Mouse (Mus musculus) limb, embryonic 11.5 days (tissue): ENCODE results near the gene Ube2q2. TPM values are rescaled to one million over a fixed set of nuclear protein-coding genes. Genes with fewer than 3 reads are reported as not detected.

Experiments used
- ATAC-seq: fragments of 200-750 bp; cut with Nextera tagmentation; 2 replicates; pipeline ENCODE4 v1.8.0; 2017; ENCODE audit warnings: low read depth; ENCODE audit not compliant: insufficient number of reproducible peaks, low FRiP score, low TSS enrichment
- DNase-seq: peaks from one replicate; pipeline ENCODE4 v3.0.0-alpha.2; 2015; ENCODE audit warnings: low spot score
- H3K27ac ChIP-seq: fragments of 300-500 bp; sonication (generic); replicated peaks from 2 replicates; pipeline ENCODE4 v1.5.1; 2014; ENCODE audit warnings: low read depth, mild to moderate bottlenecking, low read length
- H3K27me3 ChIP-seq: fragments of 300-500 bp; sonication (generic); 2 replicates; pipeline ENCODE4 v1.6.1; 2014; ENCODE audit warnings: mild to moderate bottlenecking, low read length, mixed read lengths; ENCODE audit not compliant: control insufficient read depth, insufficient read depth
- H3K36me3 ChIP-seq: fragments of 300-500 bp; sonication (generic); 2 replicates; pipeline ENCODE4 v1.6.1; 2014; ENCODE audit warnings: mild to moderate bottlenecking, low read length, moderate library complexity, mixed read lengths; ENCODE audit not compliant: control insufficient read depth, insufficient read depth
- H3K4me1 ChIP-seq: fragments of 300-500 bp; sonication (generic); 2 replicates; pipeline ENCODE4 v1.6.1; 2014; ENCODE audit warnings: low read length, mixed read lengths; ENCODE audit not compliant: control insufficient read depth, insufficient read depth
- H3K4me2 ChIP-seq: fragments of 300-500 bp; sonication (generic); 2 replicates; pipeline ENCODE4 v1.6.1; 2014; ENCODE audit warnings: low read depth, mild to moderate bottlenecking, moderate library complexity; ENCODE audit not compliant: severe bottlenecking
- H3K4me3 ChIP-seq: fragments of 300-500 bp; sonication (generic); 2 replicates; pipeline ENCODE4 v1.5.1; 2014; ENCODE audit warnings: low read depth, low read length
- H3K9ac ChIP-seq: fragments of 300-500 bp; sonication (generic); 2 replicates; pipeline ENCODE4 v1.6.1; 2014; ENCODE audit warnings: mild to moderate bottlenecking, low read length
- H3K9me3 ChIP-seq: fragments of 300-500 bp; sonication (generic); 2 replicates; pipeline ENCODE4 v1.6.1; 2016; ENCODE audit warnings: low read length; ENCODE audit not compliant: control insufficient read depth
- WGBS: fragments of 180-500 bp; shearing (Covaris S2); extraction: QIAGEN DNeasy Blood & Tissue Kit; methylation state at CpG from one replicate; pipeline ENCODE4 v1.1.7; 2014; 5-methylcytosine and 5-hydroxymethylcytosine counted together
- polyA plus RNA-seq: library from polyadenylated mRNA; unstranded; fragments of >200 nt; fragmentation: Nextera tagmentation; extraction: Ambion mirVana; gene quantifications from 2 replicates; pipeline ENCODE4 v1.2.1, GENCODE M21; 2014

Gene Ube2q2
- polyA plus RNA-seq, 1 experiment from 2014 or later, result 40.3 TPM

DNA sequence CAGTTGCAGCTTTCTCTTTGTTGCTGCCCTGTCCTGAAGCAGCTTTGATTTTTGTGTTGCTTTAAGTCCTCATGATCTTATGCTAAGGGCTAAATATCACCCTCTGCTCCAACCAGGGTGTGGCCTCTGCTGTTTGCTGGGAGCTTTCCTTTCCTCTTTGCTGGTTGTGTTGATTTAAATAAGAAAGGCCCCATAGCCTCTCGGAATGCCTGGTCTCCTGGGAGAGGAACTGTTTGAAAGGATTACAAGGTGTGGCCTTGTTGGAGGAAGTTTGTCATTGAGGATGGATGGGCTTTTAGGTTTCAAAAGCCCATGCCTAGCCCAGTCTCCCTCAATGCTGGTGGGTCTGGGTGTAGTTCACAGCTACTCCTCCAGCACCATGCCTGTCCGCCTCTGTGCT lies 67.4 kb downstream of the Ube2q2 start:
- no peaks in the 10 kb centered on the region for H3K27me3 ChIP-seq
- WGBS, result 82% methylated on average over 2 of the region's 2 CpGs
- DNase-seq, result no peak
- no peaks in the 10 kb centered on the region for H3K9me3 ChIP-seq
- ATAC-seq, result no peak
- H3K4me1 ChIP-seq, result no peaks in the 10 kb centered on the region
- no peak overlapping the region for H3K4me3 ChIP-seq
- no peak overlapping the region for H3K27ac ChIP-seq
- H3K36me3 ChIP-seq, result peaks cover 14% of the 10 kb centered on the region
- H3K4me2 ChIP-seq, result no peak overlapping the region
- no peak overlapping the region for H3K9ac ChIP-seq

DNA sequence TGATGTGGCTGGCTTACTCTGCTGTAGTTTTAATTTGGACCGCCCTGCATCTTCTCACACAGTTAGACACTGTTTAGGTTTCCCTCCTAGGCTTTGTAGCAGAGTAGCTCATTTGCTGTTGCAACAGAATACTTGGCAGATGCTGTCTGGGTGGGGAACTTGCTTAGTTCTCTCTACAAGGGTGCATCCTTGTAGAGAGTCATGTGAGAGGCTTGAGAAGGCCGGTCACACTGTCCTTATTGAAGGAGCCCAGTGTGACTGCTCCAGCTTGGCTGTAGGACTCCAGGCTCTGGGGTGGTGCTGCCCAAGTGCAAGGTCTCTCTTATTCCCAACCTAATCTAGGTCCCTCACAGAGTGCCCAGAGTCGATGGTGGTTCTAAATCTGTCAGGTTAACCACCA lies 68.7 kb downstream of the Ube2q2 start:
- Histone ChIP-seq H3K4me2 (no peak overlapping the region), H3K9me3 (no peaks in the 10 kb centered on the region), H3K27me3 (no peaks in the 10 kb centered on the region), H3K4me1 (no peaks in the 10 kb centered on the region), H3K4me3 (no peak overlapping the region), H3K27ac (no peak overlapping the region), H3K9ac (no peak overlapping the region), H3K36me3 (peaks cover 19% of the 10 kb centered on the region)
- DNase-seq, result no peak
- WGBS, result 96% methylated on average over 3 of the region's 3 CpGs
- no peak for ATAC-seq

DNA sequence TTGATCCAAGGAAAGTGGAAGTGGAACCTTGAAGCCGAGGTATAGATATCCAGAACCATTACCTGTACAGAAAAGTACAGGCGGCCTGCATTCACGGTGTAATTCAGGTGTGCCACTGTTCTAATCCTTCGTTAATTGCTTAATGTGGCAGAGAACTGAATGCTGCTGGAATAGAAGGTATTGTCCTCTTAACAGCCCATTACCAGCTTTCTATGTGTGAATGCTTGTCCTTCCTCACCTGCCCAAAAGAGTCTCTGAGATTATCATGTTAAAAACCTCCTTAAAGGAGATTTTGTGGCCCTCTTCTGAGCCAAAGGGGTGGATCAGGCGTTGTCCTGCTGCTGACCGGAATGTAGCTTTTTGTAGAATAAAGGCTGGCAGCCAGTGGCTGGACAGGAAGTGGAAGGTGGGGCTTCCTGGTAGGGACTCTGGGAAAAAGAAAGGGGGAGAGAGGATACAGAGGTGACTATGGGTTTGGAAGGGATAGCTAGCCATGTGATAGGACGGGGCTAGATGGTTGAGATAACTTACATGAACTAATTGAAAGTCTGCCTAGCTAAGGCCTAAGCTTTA lies 76.6 kb downstream of the Ube2q2 start:
- Histone ChIP-seq H3K27me3 (no peaks in the 10 kb centered on the region), H3K36me3 (peaks cover 18% of the 10 kb centered on the region), H3K9ac (no peak overlapping the region), H3K9me3 (no peaks in the 10 kb centered on the region), H3K4me1 (no peaks in the 10 kb centered on the region), H3K27ac (no peak overlapping the region), H3K4me3 (no peak overlapping the region), H3K4me2 (no peak overlapping the region)
- ATAC-seq (no peak), DNase-seq (no peak)
- 91% methylated on average over 7 of the region's 7 CpGs for WGBS

DNA sequence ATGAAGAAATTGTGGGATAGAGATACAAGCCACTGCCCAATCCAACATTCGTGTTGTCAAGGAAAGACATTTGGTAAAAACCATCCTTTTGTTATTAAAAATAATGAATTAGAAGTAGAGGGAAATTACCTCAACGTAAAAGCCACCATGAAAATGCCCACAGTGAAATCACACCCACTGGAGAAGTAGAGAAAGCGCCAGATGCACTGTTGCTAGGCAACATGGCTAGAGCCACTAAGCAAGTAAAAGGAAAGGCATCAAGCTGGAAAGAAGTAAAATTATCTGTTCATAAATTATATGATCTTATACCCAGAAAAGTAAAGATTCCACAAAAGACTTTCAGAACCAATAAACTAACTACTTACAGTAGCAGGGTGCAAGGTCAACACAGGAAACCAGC lies 77.6 kb downstream of the Ube2q2 start:
- H3K36me3 ChIP-seq, result peaks cover 12% of the 10 kb centered on the region
- 93% methylated on average over 3 of the region's 3 CpGs for WGBS

DNA sequence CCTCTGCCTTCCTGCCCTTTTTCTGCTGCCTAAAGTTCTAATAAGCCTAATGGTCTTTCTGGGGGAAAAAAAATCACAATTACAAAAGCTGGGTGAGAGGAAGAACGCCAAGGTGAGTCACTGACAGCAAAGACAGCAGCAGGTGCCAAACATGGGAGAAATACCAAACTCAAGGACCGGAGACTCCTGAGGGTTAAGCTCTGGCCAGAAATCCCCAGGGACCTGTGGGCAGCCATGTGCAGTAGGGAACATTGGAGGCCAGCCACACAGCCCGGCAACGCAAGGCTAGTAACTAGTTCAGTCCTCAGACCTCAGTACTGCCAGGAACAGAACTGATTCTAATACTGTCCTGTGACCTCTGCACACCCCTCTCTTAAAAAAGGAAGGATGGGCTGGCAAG lies 79.5 kb downstream of the Ube2q2 start:
- Histone ChIP-seq H3K9me3 (no peaks in the 10 kb centered on the region), H3K4me3 (no peak overlapping the region), H3K27ac (no peak overlapping the region), H3K36me3 (peaks cover 4% of the 10 kb centered on the region), H3K9ac (no peak overlapping the region), H3K4me2 (no peak overlapping the region), H3K27me3 (no peaks in the 10 kb centered on the region), H3K4me1 (no peaks in the 10 kb centered on the region)
- whole genome bisulfite sequencing, result 90% methylated on average over 4 of the region's 4 CpGs
- no peak for ATAC-seq
- no peak for DNase-seq

More for the DNA sequence above, 77.6 kb downstream of the Ube2q2 start:
- H3K9ac ChIP-seq, result no peak overlapping the region
- H3K27ac ChIP-seq, result no peak overlapping the region
- no peak for ATAC-seq
- H3K4me1 ChIP-seq, result no peaks in the 10 kb centered on the region
- no peak overlapping the region for H3K4me2 ChIP-seq
- DNase-seq, result no peak
- no peak overlapping the region for H3K4me3 ChIP-seq
- no peaks in the 10 kb centered on the region for H3K9me3 ChIP-seq
- H3K27me3 ChIP-seq, result no peaks in the 10 kb centered on the region

DNA sequence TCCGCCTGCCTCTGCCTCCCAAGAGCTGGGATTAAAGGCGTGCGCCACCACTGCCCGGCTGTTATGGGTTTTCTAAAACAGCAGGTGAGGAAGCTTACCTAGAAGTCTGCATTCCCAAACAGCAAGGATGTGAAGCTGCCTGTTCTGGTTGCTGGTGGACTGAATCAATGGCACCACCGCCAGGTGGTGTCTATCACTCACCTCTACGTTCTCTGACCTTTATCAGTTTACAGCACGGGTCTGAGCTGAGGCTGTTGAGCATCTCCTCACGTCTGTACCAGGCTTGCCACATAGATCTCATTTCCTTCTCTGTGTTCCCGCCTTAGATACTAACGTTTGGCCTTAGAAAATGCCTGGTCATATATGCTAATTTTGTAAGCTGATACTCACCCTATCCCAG lies 80.4 kb downstream of the Ube2q2 start:
- ATAC-seq (no peak), DNase-seq (no peak)
- 66% methylated on average over 10 of the region's 10 CpGs for WGBS
- H3K9ac ChIP-seq, result no peak overlapping the region
- H3K4me1 ChIP-seq, result no peaks in the 10 kb centered on the region
- no peak overlapping the region for H3K4me3 ChIP-seq
- H3K9me3 ChIP-seq, result no peaks in the 10 kb centered on the region
- H3K27ac ChIP-seq, result no peak overlapping the region
- H3K4me2 ChIP-seq, result no peak overlapping the region
- H3K27me3 ChIP-seq, result no peaks in the 10 kb centered on the region
- H3K36me3 ChIP-seq, result no peaks in the 10 kb centered on the region; the same call in 1 of the 2 replicates

DNA sequence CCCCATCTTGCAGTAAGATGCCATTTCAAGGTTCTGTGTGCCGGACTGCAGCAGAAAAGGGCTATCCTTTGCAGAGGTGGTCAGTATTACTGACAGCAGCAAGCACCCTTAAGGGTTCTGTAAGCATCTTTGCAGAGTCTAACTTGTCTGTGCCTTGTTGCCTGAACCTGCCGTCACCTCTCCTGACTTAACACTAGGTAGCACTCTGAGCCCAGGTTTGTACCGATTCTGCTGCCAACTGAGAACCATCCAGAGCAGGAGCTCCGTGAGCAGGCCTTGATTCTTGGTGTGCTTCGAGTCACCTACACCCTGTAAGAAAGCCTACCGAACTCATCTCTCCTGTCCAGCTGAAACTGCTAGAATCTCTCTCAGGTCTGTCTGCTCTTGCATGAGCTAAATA lies 82.9 kb downstream of the Ube2q2 start:
- DNase-seq, result no peak
- 69% methylated on average over 6 of the region's 6 CpGs for WGBS
- no peaks in the 10 kb centered on the region for H3K27me3 ChIP-seq
- H3K4me3 ChIP-seq, result no peak overlapping the region
- H3K9me3 ChIP-seq, result no peaks in the 10 kb centered on the region
- H3K36me3 ChIP-seq, result no peaks in the 10 kb centered on the region
- H3K27ac ChIP-seq, result no peak overlapping the region
- no peak overlapping the region for H3K4me2 ChIP-seq
- H3K9ac ChIP-seq, result no peak overlapping the region
- no peak for ATAC-seq
- H3K4me1 ChIP-seq, result no peaks in the 10 kb centered on the region

DNA sequence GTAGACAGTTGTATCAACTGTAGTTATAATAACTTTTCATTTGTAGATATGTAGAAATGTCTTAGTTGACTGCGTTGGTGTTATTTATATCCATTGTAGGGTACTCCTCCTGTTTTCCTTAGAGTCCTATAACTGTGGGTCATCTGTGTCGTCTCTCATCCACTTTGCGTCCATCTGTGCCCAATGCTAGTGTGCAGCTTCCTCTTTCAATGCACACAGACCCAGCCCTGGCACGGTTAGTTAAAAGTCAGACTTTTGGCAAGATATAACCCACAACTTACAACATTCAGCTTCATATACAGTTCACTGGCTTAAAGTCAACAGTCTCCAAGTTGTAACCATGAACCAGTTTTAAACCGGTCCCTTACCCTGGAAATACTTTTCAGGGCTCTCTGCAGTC lies 83.5 kb downstream of the Ube2q2 start:
- no peaks in the 10 kb centered on the region for H3K36me3 ChIP-seq
- H3K9me3 ChIP-seq, result no peaks in the 10 kb centered on the region
- H3K9ac ChIP-seq, result no peak overlapping the region
- H3K4me3 ChIP-seq, result no peak overlapping the region
- ATAC-seq (no peak), DNase-seq (no peak)
- no peaks in the 10 kb centered on the region for H3K4me1 ChIP-seq
- no peak overlapping the region for H3K27ac ChIP-seq
- 91% methylated on average over 5 of the region's 5 CpGs for WGBS
- no peak overlapping the region for H3K4me2 ChIP-seq
- H3K27me3 ChIP-seq, result no peaks in the 10 kb centered on the region

DNA sequence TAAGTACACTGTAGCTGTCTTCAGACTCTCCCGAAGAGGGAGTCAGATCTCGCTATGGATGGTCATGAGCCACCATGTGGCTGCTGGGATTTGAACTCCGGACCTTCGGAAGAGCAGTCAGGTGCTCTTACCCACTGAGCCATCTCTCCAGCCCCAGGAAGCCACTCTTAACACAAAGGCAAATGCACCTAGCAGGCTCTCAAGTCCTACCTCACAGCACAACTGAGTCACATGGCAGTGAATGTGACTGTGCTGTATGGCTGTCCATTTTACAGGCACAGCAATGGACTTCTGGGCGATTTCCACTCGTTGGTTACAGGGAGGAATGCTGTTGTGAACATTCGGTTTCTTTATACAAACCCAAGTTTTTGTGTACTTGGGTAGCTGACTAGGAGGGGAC lies 83.9 kb downstream of the Ube2q2 start:
- no peak for ATAC-seq
- 88% methylated on average over 7 of the region's 7 CpGs for WGBS
- no peaks in the 10 kb centered on the region for H3K27me3 ChIP-seq

More for the DNA sequence above, 83.9 kb downstream of the Ube2q2 start:
- H3K9me3 ChIP-seq, result no peaks in the 10 kb centered on the region
- DNase-seq, result no peak
- no peaks in the 10 kb centered on the region for H3K36me3 ChIP-seq
- H3K4me3 ChIP-seq, result no peak overlapping the region
- no peak overlapping the region for H3K4me2 ChIP-seq
- no peak overlapping the region for H3K9ac ChIP-seq
- H3K27ac ChIP-seq, result no peak overlapping the region
- H3K4me1 ChIP-seq, result no peaks in the 10 kb centered on the region
